Mouse (Mus musculus) cerebellum, adult (tissue): Measurements from ENCODE around the gene Kel.

ENCODE experiments used
- ATAC-seq: cut with Nextera tagmentation; 2 replicates; pipeline ENCODE4 v1.9.2; 2017; ENCODE audit warnings: mild to moderate bottlenecking, moderate library complexity, mixed read lengths; ENCODE audit not compliant: insufficient number of reproducible peaks, low FRiP score, low TSS enrichment

Kel gene

DNA sequence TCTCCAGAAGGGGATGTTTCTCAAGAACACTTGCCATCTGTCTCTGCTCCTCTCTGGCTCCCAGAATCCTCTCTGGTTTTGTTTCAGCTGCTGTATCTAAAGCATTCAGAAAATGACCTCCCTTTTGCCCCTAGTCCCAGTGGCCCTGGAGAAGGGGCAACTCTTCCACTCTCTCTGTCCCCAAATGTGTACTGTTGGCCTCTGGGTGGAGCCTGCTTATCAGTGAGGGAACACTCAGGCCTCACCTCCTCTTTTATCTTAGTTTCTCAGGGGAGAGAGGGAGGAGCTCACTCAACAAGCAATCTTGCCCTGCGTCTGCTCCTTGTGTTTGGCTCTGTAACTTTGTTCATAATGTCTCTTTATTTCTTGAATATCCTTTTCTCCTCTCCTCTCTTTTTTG lies at the start of gene Kel:
TSS of gene Kel (minus strand) at position 217 of the 400 bp plus-strand sequence.
- no peak for ATAC-seq

DNA sequence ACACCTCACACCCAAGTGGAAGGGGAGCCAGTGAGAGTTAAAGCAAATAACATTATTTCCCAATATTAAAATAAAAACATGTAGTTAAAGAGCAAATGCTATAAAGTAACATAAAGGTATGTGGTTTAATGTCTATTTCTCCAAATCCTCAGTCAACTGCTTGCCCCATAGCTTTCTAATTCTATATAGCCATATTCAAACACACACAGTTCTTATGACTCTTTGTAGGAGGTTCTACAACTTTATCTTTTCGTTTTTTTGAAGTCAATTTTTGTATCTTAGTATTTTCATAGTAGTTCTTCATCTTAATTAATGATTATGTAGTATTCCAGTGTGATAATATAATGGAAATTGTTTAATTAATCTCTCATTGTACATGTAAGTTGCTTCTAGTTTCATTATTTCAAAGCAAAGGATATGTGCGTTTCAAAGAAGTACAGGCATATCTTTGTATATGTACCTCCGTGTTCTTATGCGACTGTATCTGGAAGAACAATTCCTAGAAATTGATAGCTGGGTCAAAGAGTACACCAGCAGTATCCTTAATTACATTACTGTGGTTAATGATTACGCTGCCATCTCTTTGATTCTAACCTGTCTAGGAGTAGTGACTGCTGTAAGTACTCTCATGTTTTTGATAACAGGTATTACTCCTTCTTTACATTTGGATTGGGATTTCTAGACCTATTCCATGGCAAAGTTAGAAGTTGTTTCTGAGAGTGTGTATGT lies 40.7 kb upstream of the Kel start:
- no peak for ATAC-seq

DNA sequence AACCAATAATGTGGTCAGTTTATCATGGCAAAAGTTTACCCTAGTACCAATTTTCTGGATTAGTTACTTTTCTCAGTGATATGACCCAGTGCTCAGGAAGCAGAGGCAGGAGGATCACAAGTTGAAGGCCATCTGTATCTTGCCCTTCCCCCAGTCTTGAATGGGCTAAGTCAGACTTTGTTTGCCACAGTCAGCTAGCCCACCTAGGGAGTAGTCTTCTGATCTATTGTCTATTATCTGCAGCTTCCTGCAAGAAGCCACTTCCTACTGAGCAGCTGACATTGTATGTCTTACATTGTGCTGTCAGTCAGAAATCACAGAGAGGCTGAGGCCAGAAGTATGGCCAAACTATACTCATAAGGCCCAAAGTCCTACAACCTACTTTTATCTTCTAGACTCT lies 37.0 kb upstream of the Kel start:
- ATAC-seq: no peak

DNA sequence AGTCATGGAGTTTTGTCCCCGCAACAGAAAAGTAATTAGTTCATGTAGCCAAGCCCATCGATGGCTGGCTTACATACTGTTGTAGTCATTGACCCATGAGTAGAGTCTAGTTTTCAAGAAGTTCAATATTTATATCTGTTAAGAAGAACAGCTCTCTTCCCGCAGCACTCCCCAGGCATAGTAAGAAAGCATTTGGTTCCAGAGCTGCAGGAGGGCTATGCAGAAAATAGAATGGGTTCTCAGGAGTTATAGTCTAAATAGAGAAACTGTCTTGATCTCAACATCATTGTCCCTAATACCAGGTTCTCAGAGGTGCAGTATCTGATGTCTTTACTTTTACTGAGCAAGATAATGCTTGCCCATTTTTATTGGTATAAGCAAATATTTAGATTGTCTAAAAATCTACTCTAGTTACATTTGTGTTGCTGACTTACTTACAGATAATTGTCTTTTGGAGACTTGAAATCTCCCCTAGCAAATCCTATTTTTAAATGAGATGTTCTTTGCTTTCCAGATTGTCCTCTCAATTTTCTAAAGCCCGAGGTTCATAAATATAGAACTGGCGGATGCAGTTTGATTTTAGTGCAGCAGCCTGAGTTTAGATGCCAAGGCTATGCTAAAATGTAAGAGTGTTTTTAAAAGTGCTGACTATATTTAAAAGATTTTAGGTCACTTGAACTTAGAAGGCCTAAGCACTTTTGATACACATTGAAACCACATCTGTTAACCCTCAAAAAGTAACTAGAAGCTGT lies 30.8 kb upstream of the Kel start:
- ATAC-seq: no peak

DNA sequence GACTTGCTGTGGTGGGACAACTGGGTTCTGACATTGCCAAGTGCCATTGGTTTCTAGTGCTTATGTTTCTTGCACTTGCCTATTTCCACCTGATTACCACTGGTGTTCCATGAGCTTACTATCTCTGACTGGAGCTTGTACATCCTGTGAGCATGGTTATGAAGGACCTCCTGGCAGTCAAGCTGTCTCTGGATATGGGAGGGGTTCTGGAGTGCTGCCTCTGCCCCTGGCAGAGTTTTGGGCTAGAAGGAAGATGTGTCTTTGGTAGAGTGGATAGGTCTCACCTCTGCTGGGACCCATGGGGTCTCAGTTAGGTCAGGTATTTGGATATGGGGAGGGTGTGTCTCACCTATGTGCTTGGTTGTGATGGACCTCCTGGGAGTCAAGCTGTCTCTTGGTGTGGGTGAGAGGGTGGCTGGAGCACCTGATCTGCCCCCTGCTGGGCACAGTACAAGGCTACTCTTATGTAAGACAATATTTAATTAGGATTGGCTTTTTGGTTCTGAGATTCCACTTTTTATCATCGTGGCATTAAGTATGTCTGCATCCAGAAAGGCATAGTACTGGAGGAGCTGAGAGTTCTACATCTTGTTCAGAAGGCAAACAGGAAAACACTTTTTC lies 24.0 kb upstream of the Kel start:
- no peak for ATAC-seq

DNA sequence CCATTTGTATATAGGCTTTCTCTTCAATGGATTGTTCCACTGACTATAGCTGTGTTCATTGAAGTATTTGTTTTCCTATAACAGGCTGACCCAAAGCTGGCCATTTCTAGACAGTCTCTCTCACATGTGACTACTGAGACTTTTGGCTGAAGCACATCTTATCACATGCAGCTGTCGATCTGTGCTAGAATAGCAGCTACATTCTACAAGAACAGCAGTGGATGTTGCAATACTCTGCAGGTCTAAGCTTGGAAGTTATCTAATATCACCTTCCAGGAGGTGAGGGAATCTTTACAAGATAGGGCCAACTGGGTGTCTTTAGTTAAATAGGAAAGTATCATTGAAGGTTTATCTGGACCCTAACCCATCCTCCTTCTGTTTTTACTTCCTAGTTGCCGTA lies 17.3 kb upstream of the Kel start:
- no peak for ATAC-seq

DNA sequence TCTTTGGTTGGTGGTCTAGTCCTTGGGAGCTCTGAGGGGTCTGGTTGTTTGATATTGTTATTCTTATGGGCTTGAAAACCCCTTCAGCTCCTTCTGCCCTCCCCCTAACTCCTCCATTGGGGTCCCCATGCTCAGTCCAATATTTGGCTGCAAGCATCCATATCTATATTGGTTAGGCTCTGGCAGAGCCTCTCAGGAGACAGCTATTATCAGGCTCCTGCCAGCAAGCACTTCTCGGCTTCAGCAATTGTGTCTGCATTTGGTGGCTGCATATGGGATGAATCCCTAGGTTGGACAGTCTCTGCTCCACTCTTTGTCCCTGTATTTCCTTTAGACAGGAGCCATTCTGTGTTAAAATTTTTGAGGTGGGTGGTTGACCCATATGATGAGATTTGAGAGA lies 6.1 kb upstream of the Kel start:
- no peak for ATAC-seq

DNA sequence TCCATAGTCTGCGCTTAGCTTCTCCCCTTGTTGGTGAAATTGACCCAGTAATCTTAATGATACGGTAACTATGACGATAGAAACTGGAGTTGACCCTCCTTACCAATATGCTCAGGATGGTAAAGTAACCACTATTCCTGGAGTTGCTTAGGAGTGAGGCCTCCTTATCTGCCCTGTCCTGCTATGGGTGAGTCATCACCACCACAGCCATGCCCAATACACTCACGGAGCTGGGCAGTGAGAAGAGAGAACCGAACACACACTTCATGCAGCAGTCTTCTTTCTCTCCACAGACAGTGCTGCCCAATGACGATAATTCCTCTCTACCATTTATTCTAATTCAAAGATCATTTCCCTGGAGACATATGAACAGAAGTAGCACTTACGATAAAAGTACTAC lies 2.1 kb upstream of the Kel start:
- no peak for ATAC-seq

DNA sequence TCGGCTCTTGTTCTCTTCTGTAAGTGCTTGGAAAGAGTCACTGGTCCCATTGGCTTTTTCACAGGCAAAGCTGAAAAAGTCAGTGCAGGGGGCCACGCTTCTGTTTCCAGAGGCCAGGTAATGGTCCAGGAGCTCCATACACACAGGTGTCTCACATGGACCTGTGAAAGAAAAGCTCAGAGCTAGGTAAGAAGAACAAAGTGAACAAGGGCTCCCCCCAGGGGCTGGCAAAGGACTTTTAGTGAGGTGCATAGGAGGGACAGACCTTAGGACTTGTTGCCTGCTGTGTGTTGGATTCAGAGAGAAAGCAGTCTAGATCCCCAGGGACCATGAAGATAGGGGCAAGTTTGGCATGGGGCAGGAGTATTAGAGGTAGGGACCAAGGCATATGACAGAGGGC lies 1.2 kb downstream of the Kel start:
- no peak for ATAC-seq

DNA sequence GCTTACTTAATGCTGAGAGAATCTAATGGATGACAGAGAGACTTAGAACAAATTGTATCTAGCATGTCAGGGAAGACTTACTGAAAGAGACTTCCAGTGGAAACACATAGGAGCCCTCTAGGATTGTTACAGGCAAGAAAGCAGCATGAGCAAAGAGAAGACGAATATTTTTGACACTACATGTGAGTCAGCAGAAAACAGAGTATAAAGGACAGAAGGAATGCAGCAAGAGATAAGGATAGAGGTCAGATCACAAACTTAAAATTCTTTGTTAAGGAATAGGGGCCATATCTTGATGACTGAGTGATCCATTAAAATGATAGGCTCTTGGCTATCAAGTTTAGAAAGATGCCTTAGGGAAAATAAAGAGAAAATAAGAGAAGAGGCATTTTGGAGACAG lies 2.9 kb downstream of the Kel start:
- ATAC-seq: no peak

DNA sequence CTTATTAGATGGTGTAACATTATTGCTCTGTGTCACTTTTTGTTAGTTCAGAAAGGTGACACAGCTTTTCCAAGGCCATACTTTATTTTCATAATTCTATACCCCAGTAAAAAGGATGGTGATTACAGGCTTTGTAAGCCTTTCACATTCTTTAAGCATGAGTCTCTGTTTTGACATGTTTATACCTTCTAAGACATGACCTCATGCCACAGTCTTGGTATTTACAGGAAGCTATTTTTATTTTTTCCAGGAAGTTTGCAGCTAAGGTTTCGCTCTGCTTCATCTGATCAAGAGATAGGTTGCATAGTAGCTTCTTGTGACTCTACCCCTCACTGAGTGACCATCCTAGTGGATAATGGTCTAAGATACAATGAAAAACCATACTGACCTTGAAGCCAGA lies 9.7 kb downstream of the Kel start:
- ATAC-seq: no peak

DNA sequence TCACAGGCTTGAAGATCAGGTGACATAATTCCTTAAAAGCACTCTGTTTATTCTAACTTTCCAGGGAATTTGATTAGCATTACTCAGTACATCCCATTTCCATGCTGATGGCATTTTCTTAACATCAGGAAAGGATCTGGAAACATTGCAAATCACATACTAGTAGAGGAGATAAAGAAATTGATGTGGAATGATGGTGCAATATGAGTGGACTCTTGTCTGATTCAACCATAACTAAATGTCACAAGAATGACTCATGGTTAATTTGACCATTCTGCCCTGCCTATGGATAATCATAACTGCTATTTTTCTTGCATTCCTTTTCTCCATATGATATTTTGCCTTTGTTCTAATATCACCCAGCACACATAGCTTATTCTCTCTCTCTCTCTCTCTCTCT lies 11.9 kb downstream of the Kel start:
- no peak for ATAC-seq

DNA sequence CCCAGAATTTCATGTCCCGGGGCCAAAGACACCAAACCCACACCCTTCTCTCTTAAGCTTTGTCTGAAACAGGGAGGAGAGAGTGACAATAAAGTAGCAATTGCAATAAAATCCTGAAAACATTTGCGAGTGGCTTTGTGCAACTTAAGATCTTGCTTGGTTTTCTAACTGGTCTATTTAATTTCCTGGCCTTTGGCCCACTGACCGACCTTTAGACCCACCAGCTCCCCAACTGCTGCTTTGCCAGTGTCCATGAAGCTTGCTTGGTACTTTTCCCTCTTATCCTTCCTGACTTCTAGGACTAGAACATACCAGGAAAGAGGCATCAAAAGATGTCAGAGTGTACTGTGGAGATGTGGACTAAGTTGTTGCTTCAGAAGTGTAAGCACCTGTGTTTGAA lies 18.5 kb downstream of the Kel start:
- ATAC-seq: no peak

DNA sequence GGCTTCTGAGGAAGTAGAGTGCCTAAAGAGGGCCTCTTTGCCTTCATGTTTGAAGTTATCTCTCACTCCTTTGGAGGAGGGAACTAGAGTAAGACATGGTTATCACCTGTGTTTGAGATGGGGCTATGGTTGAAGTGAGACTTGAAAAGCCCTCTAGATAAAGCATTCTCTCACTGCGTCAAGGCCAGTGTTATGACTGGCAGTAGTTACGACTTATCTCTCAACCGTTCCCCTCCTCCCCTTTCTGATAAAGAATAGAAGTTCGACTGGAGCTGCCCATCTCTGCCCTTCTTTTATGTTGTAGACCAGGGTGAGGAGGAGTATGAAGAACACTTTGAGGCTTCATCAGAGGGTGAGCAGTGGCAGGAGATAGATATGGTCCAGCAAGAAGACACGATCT lies 19.2 kb downstream of the Kel start:
- ATAC-seq: no peak

DNA sequence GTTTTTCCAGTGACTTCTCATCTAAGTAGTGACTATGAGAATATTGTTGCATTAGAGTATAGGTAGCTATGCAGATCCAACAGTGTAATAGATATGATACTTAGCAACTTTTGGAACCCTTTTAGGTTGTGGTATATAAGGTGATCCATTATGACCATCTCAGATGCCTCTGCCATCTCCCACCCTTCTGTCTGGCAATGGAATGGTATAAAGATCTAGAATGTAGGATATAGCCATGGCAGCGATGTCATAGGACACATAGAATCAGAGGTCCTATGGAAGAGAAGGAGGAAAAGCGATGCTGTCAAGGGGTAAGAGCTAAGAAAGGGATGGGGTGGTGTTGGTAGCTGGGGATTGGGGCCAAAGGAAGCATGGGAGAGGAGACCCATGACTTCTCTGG lies 20.0 kb downstream of the Kel start, which contains the start of gene Llcfc1:
TSS of gene Llcfc1 (plus strand) at position 301 of the 400 bp plus-strand sequence.
- no peak for ATAC-seq

DNA sequence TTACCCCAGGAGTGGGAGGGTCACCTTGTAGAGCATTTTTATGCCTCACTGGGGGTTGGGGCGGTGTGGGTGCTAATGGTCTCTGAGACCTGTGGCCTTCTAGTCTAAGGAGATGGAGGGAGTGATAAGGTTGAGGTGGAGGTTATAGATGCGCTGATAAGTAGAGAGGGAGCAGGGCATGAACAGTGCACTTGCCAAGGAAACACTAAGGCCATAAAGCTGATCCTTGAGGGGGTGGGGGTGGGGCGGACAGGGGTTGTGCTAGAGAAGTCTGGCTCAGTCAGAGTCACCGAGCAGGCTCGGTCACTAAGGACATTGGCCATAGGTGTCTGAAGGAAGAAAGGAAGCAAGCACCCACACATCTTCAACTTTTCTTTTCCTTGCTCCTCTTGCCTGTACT lies 22.5 kb downstream of the Kel start:
- no peak for ATAC-seq

DNA sequence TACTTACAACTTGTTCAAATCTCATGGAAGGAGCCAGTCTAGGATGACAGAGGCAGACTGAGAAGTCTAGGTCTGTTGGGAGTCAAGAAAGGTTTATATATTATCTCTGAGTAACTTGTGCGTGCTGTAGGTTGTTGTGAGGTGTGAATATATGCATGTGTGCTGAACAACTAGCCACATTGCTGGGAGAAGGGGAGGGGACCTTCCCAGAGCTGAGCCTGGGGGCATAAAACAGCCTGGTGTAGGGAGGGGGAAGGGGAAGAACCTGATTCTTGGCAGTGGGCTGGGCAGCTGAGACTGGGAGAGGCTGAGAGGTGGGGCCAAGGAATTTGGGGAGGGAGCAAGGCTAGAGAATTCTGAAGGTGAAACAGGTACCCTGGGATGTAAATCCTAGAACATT lies 23.5 kb downstream of the Kel start, which contains the start of gene Trpv5:
TSS of gene Trpv5 (minus strand) at position 101 of the 400 bp plus-strand sequence.
- no peak for ATAC-seq

DNA sequence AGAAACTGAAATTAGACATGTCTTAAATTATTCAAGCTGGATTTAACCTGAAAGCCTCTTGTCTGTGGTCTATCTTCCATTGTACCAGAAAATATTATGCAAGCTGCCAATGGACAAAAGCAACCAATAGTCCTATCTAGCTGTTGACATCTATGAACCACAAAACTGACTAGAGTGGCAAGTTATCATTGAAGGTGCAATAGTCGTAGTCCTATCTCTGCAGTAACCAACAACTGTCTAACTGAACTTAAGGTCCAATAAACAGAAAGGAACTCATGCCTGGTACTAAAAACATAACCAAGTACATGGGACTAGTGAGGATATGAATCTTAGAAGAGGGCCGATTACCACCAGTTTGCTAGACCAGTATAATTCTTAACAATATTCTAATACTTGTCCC lies 27.6 kb downstream of the Kel start:
- no peak for ATAC-seq

DNA sequence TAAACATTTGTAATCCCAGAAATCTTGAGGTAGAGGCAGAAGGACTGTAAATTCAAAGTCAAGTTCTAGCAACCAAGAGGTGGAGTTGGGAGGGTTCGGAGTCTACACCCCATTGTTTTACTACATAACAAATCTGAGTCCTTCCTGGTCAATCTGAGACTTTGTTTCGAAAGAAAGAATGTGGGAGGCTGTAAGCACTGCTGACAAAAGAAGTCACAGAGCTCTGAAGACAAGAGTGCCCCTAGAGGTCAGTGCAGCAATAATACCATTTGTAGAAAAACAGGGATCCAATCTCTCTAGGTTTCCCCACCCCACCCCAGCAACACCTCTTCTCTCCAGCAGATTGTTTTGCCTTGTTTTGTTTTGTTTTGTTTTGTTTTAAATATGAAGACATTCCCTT lies 41.8 kb downstream of the Kel start:
- ATAC-seq: no peak

DNA sequence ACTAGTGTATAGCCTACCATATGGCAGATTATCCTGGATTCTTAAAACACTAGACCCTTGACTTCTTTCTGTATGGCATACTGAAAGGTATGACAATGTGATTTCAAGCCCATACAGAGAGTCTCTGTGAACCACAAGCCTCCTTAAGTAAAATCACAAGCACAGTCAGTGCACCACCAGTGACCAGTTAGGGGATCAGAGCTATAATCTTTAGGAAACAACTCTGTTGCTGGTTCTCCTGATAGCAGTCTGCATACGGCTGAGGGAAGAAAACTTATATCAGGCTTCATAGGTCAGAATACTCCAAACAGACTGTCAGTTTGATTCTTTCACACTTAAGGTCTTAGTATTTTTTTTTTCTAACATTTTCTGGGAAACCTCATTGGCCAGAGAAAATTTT lies 45.7 kb downstream of the Kel start:
- ATAC-seq: no peak

DNA sequence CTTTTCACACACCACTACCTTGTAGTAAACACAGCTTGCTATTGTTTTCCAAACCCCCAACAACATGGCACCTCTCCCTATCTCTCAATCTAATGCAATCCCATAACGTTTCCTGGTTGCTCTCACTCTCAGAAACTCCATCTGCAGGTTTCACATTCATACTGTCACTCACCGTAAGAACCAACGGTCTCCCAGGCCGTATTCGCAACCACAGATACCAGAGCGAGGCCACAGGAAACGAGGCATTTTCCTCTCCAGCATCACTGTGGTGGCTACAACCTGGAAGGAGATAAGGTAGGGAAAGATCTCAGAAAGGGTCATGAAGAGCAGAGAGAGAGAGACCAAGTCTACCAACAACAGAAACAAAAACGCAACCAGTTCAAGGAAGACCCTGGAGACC lies 49.5 kb downstream of the Kel start:
- no peak for ATAC-seq

DNA sequence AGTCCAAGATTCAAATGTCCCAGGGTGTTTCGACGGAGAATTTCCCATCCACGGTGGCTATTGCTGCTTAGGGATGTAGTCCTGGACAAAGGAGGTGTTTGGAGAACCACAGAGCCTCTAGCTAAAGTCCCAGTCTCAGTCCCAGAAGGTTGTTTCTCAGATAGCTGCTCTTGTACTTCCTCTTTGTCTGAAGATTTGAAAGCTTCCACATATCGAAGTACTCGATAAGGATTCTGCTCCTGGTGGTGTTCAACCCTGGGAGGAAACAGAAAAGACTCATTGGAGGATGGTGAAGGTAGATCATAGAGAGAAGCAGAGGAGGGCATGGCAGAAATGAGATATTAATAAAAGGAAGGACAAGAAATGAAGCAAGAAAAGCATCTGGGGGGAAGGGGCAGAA lies 51.0 kb downstream of the Kel start:
- ATAC-seq: no peak
